Mouse (Mus musculus) midbrain, postnatal 0 days (tissue): ENCODE measurements around the gene Ppp1r10. TPM values are rescaled to one million over a fixed set of nuclear protein-coding genes. Genes with fewer than 3 reads are reported as not detected.

ENCODE experiments used
- ATAC-seq: fragments of 200-750 bp; cut with Nextera tagmentation; 2 replicates; pipeline ENCODE4 v1.8.0; 2017; ENCODE audit warnings: moderate number of reproducible peaks, mild to moderate bottlenecking, moderate TSS enrichment, moderate library complexity; ENCODE audit not compliant: low FRiP score
- DNase-seq: peaks from one replicate; pipeline ENCODE4 v3.0.0-alpha.2; 2015; ENCODE audit warnings: low spot score
- H3K27ac ChIP-seq: fragments of 300-500 bp; sonication (generic); 2 replicates; pipeline ENCODE4 v1.5.1; 2014; ENCODE audit warnings: low read depth, mild to moderate bottlenecking, low read length, mixed read lengths
- H3K27me3 ChIP-seq: fragments of 300-500 bp; sonication (generic); 2 replicates; pipeline ENCODE4 v1.6.1; 2014; ENCODE audit warnings: low read length, control low read depth, mixed read lengths; ENCODE audit not compliant: insufficient read depth
- H3K36me3 ChIP-seq: fragments of 300-500 bp; sonication (generic); 2 replicates; pipeline ENCODE4 v1.6.1; 2014; ENCODE audit warnings: low read length, control low read depth, mixed read lengths; ENCODE audit not compliant: insufficient read depth
- H3K4me1 ChIP-seq: fragments of 300-500 bp; sonication (generic); 2 replicates; pipeline ENCODE4 v1.6.1; 2014; ENCODE audit warnings: mild to moderate bottlenecking, control low read depth, antibody characterized with exemption, low read length, mixed read lengths; ENCODE audit not compliant: insufficient read depth
- H3K4me2 ChIP-seq: fragments of 300-500 bp; sonication (generic); 2 replicates; pipeline ENCODE4 v1.6.1; 2014; ENCODE audit warnings: low read depth, mild to moderate bottlenecking, low read length, mixed read lengths; ENCODE audit not compliant: poor library complexity, severe bottlenecking
- H3K4me3 ChIP-seq: fragments of 300-500 bp; sonication (generic); 2 replicates; pipeline ENCODE4 v1.5.1; 2014; ENCODE audit warnings: low read depth, mild to moderate bottlenecking, low read length, moderate library complexity
- H3K9ac ChIP-seq: fragments of 300-500 bp; sonication (generic); replicated peaks from 2 replicates; pipeline ENCODE4 v1.6.1; 2014; ENCODE audit warnings: mild to moderate bottlenecking, low read length, moderate library complexity, mixed read lengths; ENCODE audit not compliant: poor library complexity, severe bottlenecking
- H3K9me3 ChIP-seq: fragments of 300-500 bp; sonication (generic); 2 replicates; pipeline ENCODE4 v1.6.1; 2016; ENCODE audit warnings: low read length, control low read depth
- CTCF ChIP-seq: IDR thresholded peaks from 2 replicates; pipeline ENCODE4 v1.5.1; 2016; ENCODE audit warnings: antibody characterized with exemption, mild to moderate bottlenecking
- WGBS: fragments of 180-500 bp; shearing (Covaris S2); extraction: QIAGEN DNeasy Blood & Tissue Kit; methylation state at CpG from one replicate; pipeline ENCODE4 v1.1.7; 2014; 5-methylcytosine and 5-hydroxymethylcytosine counted together
- polyA plus RNA-seq: library from polyadenylated mRNA; unstranded; fragments of >200 nt; fragmentation: Nextera tagmentation; extraction: Ambion mirVana; gene quantifications from 2 replicates; pipeline ENCODE4 v1.2.1, GENCODE M21; 2015
- total RNA-seq: library from RNA; depleted of rRNA; stranded (reverse); fragments of >200 nt; gene quantifications from 2 replicates; pipeline ENCODE4 v1.2.3, GENCODE M21; 2014

The Ppp1r10 gene
- total and polyA plus RNA-seq, 2 experiments from 2014 or later, result 24.8 to 39.3 TPM

DNA sequence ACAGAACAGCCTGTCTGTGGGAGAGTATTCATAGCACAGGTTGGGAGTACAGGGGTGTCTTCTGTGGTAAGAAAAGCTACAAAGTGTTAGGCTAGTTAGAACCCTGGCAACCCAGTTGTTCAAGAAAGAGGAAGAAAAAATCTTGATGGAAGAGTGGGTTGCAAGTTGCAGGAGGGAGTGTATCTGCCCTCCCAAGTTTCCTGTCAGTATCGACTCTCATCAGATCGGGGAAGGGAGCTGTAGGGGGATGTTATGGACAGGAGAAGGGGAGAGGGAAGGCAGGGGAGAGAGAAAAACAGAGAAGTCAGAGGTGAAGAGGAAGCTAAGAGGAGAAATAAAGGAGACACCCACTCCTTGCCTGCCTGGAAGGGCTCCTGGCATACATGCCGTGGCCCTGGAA is 15.6 kb upstream of the Ppp1r10 start:
- peaks cover 46% of the 10 kb centered on the region for H3K36me3 ChIP-seq
- H3K4me1 ChIP-seq, result 0 out of 2 replicates have a peak, but pooled peaks cover 3% of the 10 kb centered on the region
- no peak overlapping the region for H3K4me2 ChIP-seq
- no peak overlapping the region for H3K27ac ChIP-seq
- no peak for TF ChIP-seq CTCF
- H3K27me3 ChIP-seq, result no peaks in the 10 kb centered on the region
- 88% methylated on average over 3 of the region's 3 CpGs for WGBS
- no peak overlapping the region for H3K9ac ChIP-seq
- H3K4me3 ChIP-seq, result no peak overlapping the region
- DNase-seq (no peak), ATAC-seq (no peak)
- no peaks in the 10 kb centered on the region for H3K9me3 ChIP-seq

- Histone ChIP-seq H3K4me3 (no peak overlapping the region), H3K9me3 (no peaks in the 10 kb centered on the region), H3K9ac (no peak overlapping the region), H3K36me3 (peaks cover 56% of the 10 kb centered on the region), H3K27me3 (no peaks in the 10 kb centered on the region), H3K4me2 (no peak overlapping the region), H3K27ac (no peak overlapping the region), H3K4me1 (peaks cover 2% of the 10 kb centered on the region)
- no peak for ATAC-seq
- TF ChIP-seq CTCF, result no peak
- WGBS, result 89% methylated on average over 9 of the region's 9 CpGs
- peak; percentile 33 for DNase-seq
These were observed 12.8 kb upstream of the Ppp1r10 start for GRCm38 (mm10) chr17:35903343-35903991.

- no peak overlapping the region for H3K27ac ChIP-seq
- no peak for DNase-seq
- no peak overlapping the region for H3K4me2 ChIP-seq
- ATAC-seq, result no peak
- no peaks in the 10 kb centered on the region for H3K27me3 ChIP-seq
- no peaks in the 10 kb centered on the region for H3K9me3 ChIP-seq
- peaks cover 7% of the 10 kb centered on the region for H3K4me1 ChIP-seq
- no peak overlapping the region for H3K9ac ChIP-seq
- no peak for TF ChIP-seq CTCF
- no peak overlapping the region for H3K4me3 ChIP-seq
- 83% methylated on average over 4 of the region's 4 CpGs for WGBS
- H3K36me3 ChIP-seq, result peaks cover 56% of the 10 kb centered on the region
These were observed 12.3 kb upstream of the Ppp1r10 start for GRCm38 (mm10) chr17:35903992-35904355.

DNA sequence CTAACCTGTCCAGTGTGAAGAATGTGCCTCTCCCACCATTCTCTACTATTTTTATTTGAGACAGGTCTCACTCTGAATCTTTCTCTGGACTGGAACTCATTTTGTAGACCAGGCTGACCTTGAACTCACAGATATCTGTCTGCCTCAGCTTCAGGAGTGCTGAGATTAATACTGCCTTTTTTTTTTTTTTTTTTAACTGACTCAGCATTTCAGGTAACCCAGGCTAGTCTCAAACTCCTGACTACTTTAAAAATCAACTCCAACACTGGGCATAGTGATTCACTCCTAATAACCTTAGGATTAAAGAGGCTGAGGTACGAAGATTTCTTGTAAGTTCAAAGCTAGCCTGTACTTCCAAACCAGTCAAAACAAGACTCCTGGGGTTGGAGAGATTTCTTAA is 10.6 kb upstream of the Ppp1r10 start:
- no peak overlapping the region for H3K9ac ChIP-seq
- no peak for TF ChIP-seq CTCF
- H3K27ac ChIP-seq, result no peak overlapping the region
- no peak overlapping the region for H3K4me2 ChIP-seq
- no peaks in the 10 kb centered on the region for H3K27me3 ChIP-seq
- H3K36me3 ChIP-seq, result peaks cover 46% of the 10 kb centered on the region
- H3K9me3 ChIP-seq, result no peaks in the 10 kb centered on the region
- no peak overlapping the region for H3K4me3 ChIP-seq
- 100% methylated on average over 1 of the region's 1 CpGs for WGBS
- DNase-seq, result no peak
- no peak for ATAC-seq
- H3K4me1 ChIP-seq, result peaks cover 8% of the 10 kb centered on the region

- Histone ChIP-seq H3K9ac (no peak overlapping the region), H3K9me3 (no peaks in the 10 kb centered on the region), H3K4me3 (no peak overlapping the region), H3K27me3 (no peaks in the 10 kb centered on the region), H3K27ac (no peak overlapping the region), H3K4me1 (peaks cover 8% of the 10 kb centered on the region), H3K4me2 (no peak overlapping the region), H3K36me3 (peaks cover 30% of the 10 kb centered on the region)
- peak; percentile 40 for TF ChIP-seq CTCF
- 81% methylated on average over 2 of the region's 2 CpGs for WGBS
- DNase-seq (no peak), ATAC-seq (no peak)
These were observed 8.6 kb upstream of the Ppp1r10 start for GRCm38 (mm10) chr17:35907609-35908008.

- Histone ChIP-seq H3K36me3 (peaks cover 17% of the 10 kb centered on the region), H3K4me2 (peak overlapping the region; percentile 83), H3K27ac (peak overlapping the region; percentile 79), H3K4me3 (peak overlapping the region; percentile 60), H3K4me1 (peaks cover 8% of the 10 kb centered on the region), H3K27me3 (no peaks in the 10 kb centered on the region), H3K9me3 (no peaks in the 10 kb centered on the region), H3K9ac (peak overlapping the region; percentile 82)
- 23% methylated on average over 20 of the region's 20 CpGs for whole genome bisulfite sequencing
- ATAC-seq, result peak; percentile 33
- 0 out of 2 replicates have a peak, but pooled peaks have one; percentile 1 for TF ChIP-seq CTCF
- no peak for DNase-seq
These were observed 6.9 kb upstream of the Ppp1r10 start for GRCm38 (mm10) chr17:35909186-35909918.
